ENCODE assay signal across 9 mouse cellular contexts in genomic region chr5:115167396-115167795, GRCm38 (mm10). TPM values are rescaled to one million over a fixed set of nuclear protein-coding genes. Genes with fewer than 3 reads are reported as not detected.
A peak's percentile ranks its signal among the peaks of the same experiment; 100 is the strongest.
DNase-seq lines count a peak whose midpoint lies in the region; ATAC-seq and TF ChIP-seq lines count a peak whose summit lies in the region.
"Had no signal": no experiment of that assay in that cellular context is flagged by ENCODE, and none has a peak within 500 bp of the region (broad histone marks: within the 10 kb centered on the region; RNA-seq: fewer than 3 reads in every experiment).

No protein-coding gene starts in this region.

- H3K36me3 ChIP-seq in lung, embryonic 14.5 days (ENCODE audit: insufficient read depth) = no peaks in the 10 kb centered on the region
- H3K36me3 ChIP-seq in liver, embryonic 13.5 days = no peaks in the 10 kb centered on the region
- H3K36me3 ChIP-seq in thymus, adult 2 months (ENCODE audit: control insufficient read depth, insufficient read depth, low read length) = no peaks in the 10 kb centered on the region
- H3K36me3 ChIP-seq in forebrain, embryonic 16.5 days (ENCODE audit: control insufficient read depth, insufficient read depth) = no peaks in the 10 kb centered on the region
- H3K36me3 ChIP-seq: embryonic facial prominence, embryonic 13.5 days had no signal

- H3K4me3 ChIP-seq in lung, embryonic 14.5 days (ENCODE audit: low read depth, low read length) = no peak overlapping the region
- no peak overlapping the region for H3K4me3 ChIP-seq in lung, adult 2 months (replicated peaks; ENCODE audit: extremely low read depth, low read depth, low read length)
- H3K4me3 ChIP-seq in brown adipose tissue, adult 24 weeks (ENCODE audit: insufficient read depth, low read depth, low read length) = no peak overlapping the region
- H3K4me3 ChIP-seq in liver, embryonic 13.5 days (replicated peaks) = no peak overlapping the region
- no peak overlapping the region for H3K4me3 ChIP-seq in thymus, adult 2 months (ENCODE audit: control insufficient read depth, insufficient read depth, low read length)
- H3K4me3 ChIP-seq in forebrain, embryonic 16.5 days (replicated peaks; ENCODE audit: low read length) = no peak overlapping the region
- H3K4me3 ChIP-seq: embryonic facial prominence, embryonic 13.5 days had no signal

- H3K27me3 ChIP-seq in lung, embryonic 14.5 days (ENCODE audit: insufficient read depth, low read length) = no peaks in the 10 kb centered on the region
- H3K27me3 ChIP-seq in liver, embryonic 13.5 days = no peaks in the 10 kb centered on the region
- H3K27me3 ChIP-seq in thymus, adult 2 months (ENCODE audit: control insufficient read depth, insufficient read depth, low read length) = no peaks in the 10 kb centered on the region
- H3K27me3 ChIP-seq in forebrain, embryonic 16.5 days (replicated peaks; ENCODE audit: control insufficient read depth, insufficient read depth, low read length) = no peaks in the 10 kb centered on the region
- H3K27me3 ChIP-seq: embryonic facial prominence, embryonic 13.5 days had no signal

- intact Hi-C loops in left cerebral cortex, postnatal 14 days (cut with DNase I) = loop anchor here (10.0 kb wide), 1 partner anchor 193 kb away; the partner anchor contains the start of gene Hnf1a

- 59% methylated on average over 6 of the region's 6 CpGs for WGBS in lung, embryonic 14.5 days
- WGBS in lung, adult 2 months = 34% methylated on average over 6 of the region's 6 CpGs
- WGBS in liver, embryonic 13.5 days (ENCODE audit: insufficient replicate concordance) = 32% methylated on average over 6 of the region's 6 CpGs
- 7% methylated on average over 6 of the region's 6 CpGs for whole genome bisulfite sequencing in thymus, adult 2 months
- 80% methylated on average over 6 of the region's 6 CpGs for WGBS in forebrain, embryonic 16.5 days

- H3K9me3 ChIP-seq in lung, embryonic 14.5 days (ENCODE audit: low read depth, low read length) = no peaks in the 10 kb centered on the region
- 0 out of 2 replicates have a peak, but pooled peaks cover 3% of the 10 kb centered on the region for H3K9me3 ChIP-seq in liver, embryonic 13.5 days (replicated peaks)
- H3K9me3 ChIP-seq in forebrain, embryonic 16.5 days (ENCODE audit: control insufficient read depth, low read length) = no peaks in the 10 kb centered on the region
- H3K9me3 ChIP-seq: embryonic facial prominence, embryonic 13.5 days had no signal

- H3K4me2 ChIP-seq in lung, embryonic 14.5 days = no peak overlapping the region
- no peak overlapping the region for H3K4me2 ChIP-seq in liver, embryonic 13.5 days
- no peak overlapping the region for H3K4me2 ChIP-seq in forebrain, embryonic 16.5 days (ENCODE audit: low read length)
- H3K4me2 ChIP-seq: embryonic facial prominence, embryonic 13.5 days had no signal

- peaks cover 15% of the 10 kb centered on the region for H3K4me1 ChIP-seq in lung, embryonic 14.5 days (ENCODE audit: insufficient read depth)
- peaks cover 9% of the 10 kb centered on the region for H3K4me1 ChIP-seq in lung, adult 2 months (ENCODE audit: control insufficient read depth, insufficient read depth, low read length)
- H3K4me1 ChIP-seq in brown adipose tissue, adult 24 weeks (ENCODE audit: control insufficient read depth, insufficient read depth, insufficient read length, low read length) = peaks cover 12% of the 10 kb centered on the region
- H3K4me1 ChIP-seq in liver, embryonic 13.5 days (replicated peaks) = peaks cover 33% of the 10 kb centered on the region
- H3K4me1 ChIP-seq in thymus, adult 2 months (replicated peaks; ENCODE audit: control insufficient read depth, insufficient read depth, low read length) = peaks cover 21% of the 10 kb centered on the region
- H3K4me1 ChIP-seq in forebrain, embryonic 16.5 days (replicated peaks; ENCODE audit: control insufficient read depth, insufficient read depth, low read length) = 0 out of 2 replicates have a peak, but pooled peaks cover 3% of the 10 kb centered on the region

- DNase-seq in lung, embryonic 14.5 days = peak; percentile 57
- DNase-seq in lung, adult 2 months = no peak
- DNase-seq in liver, embryonic 13.5 days = no peak
- DNase-seq in thymus, adult 2 months = peak; percentile 75
- no peak for DNase-seq in left cerebral cortex, postnatal 14 days (ENCODE audit: low spot score in 2 of 2)
- DNase-seq in Muller cell, postnatal 12 days (ENCODE audit: inconsistent ontology term) = no peak

- peak; percentile 32; the same call in 1 of the 2 replicates for ATAC-seq in lung, embryonic 14.5 days (ENCODE audit: insufficient read depth)
- ATAC-seq in liver, embryonic 13.5 days (ENCODE audit: low read depth) = 0 out of 2 replicates have a peak, but pooled peaks have one; percentile 12
- ATAC-seq in forebrain, embryonic 16.5 days = no peak

- no peak for TF ChIP-seq POLR2A in lung, adult 2 months (IDR thresholded peaks at IDR 0.05; ENCODE audit: borderline replicate concordance, extremely low read depth, low read depth, low read length)
- TF ChIP-seq POLR2A in thymus, adult 2 months (IDR thresholded peaks at IDR 0.05; ENCODE audit: control insufficient read depth, extremely low read depth, insufficient read depth, low read length, poor library complexity) = peak; percentile 46; the same call in 1 of the 2 replicates

- TF ChIP-seq CTCF in lung, embryonic 14.5 days (IDR thresholded peaks at IDR 0.05; ENCODE audit: low read depth) = no peak
- no peak for TF ChIP-seq CTCF in lung, adult 2 months (IDR thresholded peaks at IDR 0.05; ENCODE audit: insufficient read depth, low read length)
- TF ChIP-seq CTCF in thymus, adult 2 months (IDR thresholded peaks at IDR 0.05; ENCODE audit: borderline replicate concordance, control insufficient read depth, extremely low read depth, insufficient read depth, low read length, poor library complexity) = no peak

- peak overlapping the region; percentile 74 for H3K27ac ChIP-seq in lung, embryonic 14.5 days (ENCODE audit: low read depth)
- H3K27ac ChIP-seq in brown adipose tissue, adult 24 weeks (replicated peaks; ENCODE audit: low read depth, low read length) = 0 out of 2 replicates have a peak overlapping the region, but pooled peaks have one; percentile 21
- peak overlapping the region; percentile 25; the same call in 1 of the 2 replicates for H3K27ac ChIP-seq in liver, embryonic 13.5 days
- peak overlapping the region; percentile 94 for H3K27ac ChIP-seq in thymus, adult 2 months (ENCODE audit: control insufficient read depth, insufficient read depth, low read length)
- H3K27ac ChIP-seq in forebrain, embryonic 16.5 days (ENCODE audit: low read length) = no peak overlapping the region
- H3K27ac ChIP-seq: embryonic facial prominence, embryonic 13.5 days had no signal

- H3K9ac ChIP-seq in lung, embryonic 14.5 days = no peak overlapping the region
- H3K9ac ChIP-seq in liver, embryonic 13.5 days = no peak overlapping the region
- no peak overlapping the region for H3K9ac ChIP-seq in forebrain, embryonic 16.5 days (replicated peaks; ENCODE audit: low read depth, low read length)
- H3K9ac ChIP-seq: embryonic facial prominence, embryonic 13.5 days had no signal

RNA-seq across cellular contexts. Expression of gene Mlec, which starts 9.4 kb away (rescaled TPM):
- 72.4 and 81.1 TPM in 2 replicates for polyA plus RNA-seq in lung, embryonic 14.5 days (2014; fragmentation: Nextera tagmentation; extraction: Ambion mirVana)
- polyA plus RNA-seq in lung, adult 2 months (2012; rRNA removed) = 44.1 and 53.8 TPM in 2 replicates
- polyA plus RNA-seq in brown adipose tissue, adult 24 weeks (2012; ENCODE audit: insufficient read depth, insufficient read length, missing spikeins) = 49.5 and 76.9 TPM in 2 replicates
- 23.0 and 26.0 TPM in 2 replicates for polyA plus RNA-seq in liver, embryonic 13.5 days (2015; fragmentation: Nextera tagmentation; extraction: Ambion mirVana)
- 95.0 and 98.5 TPM in 2 replicates for polyA plus RNA-seq in thymus, adult 2 months (2012; rRNA removed)
- total RNA-seq in left cerebral cortex, postnatal 14 days (2021) = 10 to 100 TPM; 67.9 to 77.9 TPM
- 19.3 and 21.1 TPM in 2 replicates for polyA plus RNA-seq in forebrain, embryonic 16.5 days (2015; fragmentation: Nextera tagmentation; extraction: Ambion mirVana)

RNA-seq across cellular contexts. Expression of gene Cabp1, which starts 26.8 kb away (rescaled TPM):
- 2.4 and 2.6 TPM in 2 replicates for polyA plus RNA-seq in lung, embryonic 14.5 days (2014; fragmentation: Nextera tagmentation; extraction: Ambion mirVana)
- polyA plus RNA-seq in lung, adult 2 months (2012; rRNA removed) = 3.2 and 6.9 TPM in 2 replicates
- polyA plus RNA-seq in brown adipose tissue, adult 24 weeks (2012; ENCODE audit: insufficient read depth, insufficient read length, missing spikeins) = 1.0 and 1.3 TPM in 2 replicates
- polyA plus RNA-seq in liver, embryonic 13.5 days (2015; fragmentation: Nextera tagmentation; extraction: Ambion mirVana) = not detected in 2 replicates
- 0.50 and 0.58 TPM in 2 replicates for polyA plus RNA-seq in thymus, adult 2 months (2012; rRNA removed)
- 100 to 1,000 TPM; 179 to 209 TPM for total RNA-seq in left cerebral cortex, postnatal 14 days (2021)
- polyA plus RNA-seq in forebrain, embryonic 16.5 days (2015; fragmentation: Nextera tagmentation; extraction: Ambion mirVana) = 8.3 and 9.2 TPM in 2 replicates

RNA-seq across cellular contexts. Expression of gene Unc119b, which starts 32.6 kb away (rescaled TPM):
- 41.9 and 45.4 TPM in 2 replicates for polyA plus RNA-seq in lung, embryonic 14.5 days (2014; fragmentation: Nextera tagmentation; extraction: Ambion mirVana)
- polyA plus RNA-seq in lung, adult 2 months (2012; rRNA removed) = 50.0 and 52.8 TPM in 2 replicates
- polyA plus RNA-seq in brown adipose tissue, adult 24 weeks (2012; ENCODE audit: insufficient read depth, insufficient read length, missing spikeins) = 9.4 and 11.0 TPM in 2 replicates
- 8.7 and 10.4 TPM in 2 replicates for polyA plus RNA-seq in liver, embryonic 13.5 days (2015; fragmentation: Nextera tagmentation; extraction: Ambion mirVana)
- 67.3 and 68.6 TPM in 2 replicates for polyA plus RNA-seq in thymus, adult 2 months (2012; rRNA removed)
- total RNA-seq in left cerebral cortex, postnatal 14 days (2021) = 10 to 100 TPM; 23.4 to 28.1 TPM
- 35.3 and 39.8 TPM in 2 replicates for polyA plus RNA-seq in forebrain, embryonic 16.5 days (2015; fragmentation: Nextera tagmentation; extraction: Ambion mirVana)

RNA-seq across cellular contexts. Expression of gene Acads, which starts 48.2 kb away (rescaled TPM):
- polyA plus RNA-seq in lung, embryonic 14.5 days (2014; fragmentation: Nextera tagmentation; extraction: Ambion mirVana) = 43.8 and 46.9 TPM in 2 replicates
- polyA plus RNA-seq in lung, adult 2 months (2012; rRNA removed) = 44.9 and 54.3 TPM in 2 replicates
- polyA plus RNA-seq in brown adipose tissue, adult 24 weeks (2012; ENCODE audit: insufficient read depth, insufficient read length, missing spikeins) = 345 and 375 TPM in 2 replicates
- polyA plus RNA-seq in liver, embryonic 13.5 days (2015; fragmentation: Nextera tagmentation; extraction: Ambion mirVana) = 40.9 and 41.5 TPM in 2 replicates
- polyA plus RNA-seq in thymus, adult 2 months (2012; rRNA removed) = 99.6 and 101 TPM in 2 replicates
- total RNA-seq in left cerebral cortex, postnatal 14 days (2021) = 1 to 10 TPM; 5.9 to 6.8 TPM
- 18.0 and 19.8 TPM in 2 replicates for polyA plus RNA-seq in forebrain, embryonic 16.5 days (2015; fragmentation: Nextera tagmentation; extraction: Ambion mirVana)

Comparison
In these comparisons a context has a peak if more than half of its experiments do, and no peak if none do; other contexts are left out.
1. DNase-seq: peak in lung, embryonic 14.5 days (single experiment) and thymus, adult 2 months (single experiment); none in lung, adult 2 months (single experiment), liver, embryonic 13.5 days (single experiment), left cerebral cortex, postnatal 14 days (0 of 2) and Muller cell, postnatal 12 days (single experiment).